Mouse (Mus musculus) kidney, adult 18-20 months (tissue): ENCODE data around the gene Zfp512.
A peak's percentile ranks its signal among the peaks of the same experiment; 100 is the strongest.
"Not testable (repeated sequence)": the region's sequence is repeated elsewhere in the genome, so short reads cannot be mapped to it uniquely, and the experiment has no call there.

Experiments
- DNase-seq: peaks from one replicate; pipeline ENCODE4 v3.0.0; 2021

Gene Zfp512

GRCm38 (mm10) chr5:31451878-31452561 is at the start of gene Zfp512:
Gene Zfp512, plus strand, starts transcription at chr5:31452431.
- peak; percentile 89 for DNase-seq

- DNase-seq: not testable (repeated sequence)
Observed at GRCm38 (mm10) chr5:31434727-31435126, 17.5 kb upstream of the Zfp512 start.

- DNase-seq: no peak
Observed at GRCm38 (mm10) chr5:31451336-31451735, 895 bp upstream of the Zfp512 start.

- no peak for DNase-seq
Observed at GRCm38 (mm10) chr5:31452562-31452878, 289 bp downstream of the Zfp512 start.

- DNase-seq: no peak
Observed at GRCm38 (mm10) chr5:31452886-31453410, 717 bp downstream of the Zfp512 start.

GRCm38 (mm10) chr5:31467798-31468197 is 15.6 kb downstream of the Zfp512 start:
- DNase-seq: no peak

GRCm38 (mm10) chr5:31469711-31470110 is 17.5 kb downstream of the Zfp512 start:
- DNase-seq: no peak

- DNase-seq: peak; percentile 47
Observed at GRCm38 (mm10) chr5:31470334-31470733, 18.1 kb downstream of the Zfp512 start.

- no peak for DNase-seq
Observed at GRCm38 (mm10) chr5:31480536-31480935, 28.3 kb downstream of the Zfp512 start.

- DNase-seq: no peak
Observed at GRCm38 (mm10) chr5:31485440-31485839, 33.2 kb downstream of the Zfp512 start, which contains the start of gene 4930548H24Rik. Gene 4930548H24Rik, plus strand, starts transcription at chr5:31485740.

GRCm38 (mm10) chr5:31487889-31488288 is 35.7 kb downstream of the Zfp512 start:
- no peak for DNase-seq

GRCm38 (mm10) chr5:31489116-31489769 is 37.0 kb downstream of the Zfp512 start:
- DNase-seq: no peak

GRCm38 (mm10) chr5:31492031-31492430 is 39.8 kb downstream of the Zfp512 start:
- DNase-seq: no peak

GRCm38 (mm10) chr5:31494513-31495297 is 42.5 kb downstream of the Zfp512 start, which contains the start of gene Gpn1:
Gene Gpn1, plus strand, starts transcription at chr5:31494741.
- DNase-seq: peak; percentile 88

- no peak for DNase-seq
Observed at GRCm38 (mm10) chr5:31504843-31505242, 52.6 kb downstream of the Zfp512 start.

- no peak for DNase-seq
Observed at GRCm38 (mm10) chr5:31512481-31512880, 60.2 kb downstream of the Zfp512 start.

GRCm38 (mm10) chr5:31520556-31520955 is 68.3 kb downstream of the Zfp512 start:
- DNase-seq: no peak

GRCm38 (mm10) chr5:31526354-31527116 is 74.3 kb downstream of the Zfp512 start, which contains the start of gene Slc4a1ap:
Gene Slc4a1ap, plus strand, starts transcription at chr5:31526995.
- peak; percentile 88 for DNase-seq

- no peak for DNase-seq
Observed at GRCm38 (mm10) chr5:31527117-31527680, 75.0 kb downstream of the Zfp512 start.

GRCm38 (mm10) chr5:31527707-31528106 is 75.5 kb downstream of the Zfp512 start, which contains the start of gene Supt7l:
Gene Supt7l, minus strand, starts transcription at chr5:31527807.
- DNase-seq: not testable (repeated sequence)

- no peak for DNase-seq
Observed at GRCm38 (mm10) chr5:31528560-31528959, 76.3 kb downstream of the Zfp512 start.
